29 mouse cellular contexts compared by ENCODE assay signal in the genomic region with DNA sequence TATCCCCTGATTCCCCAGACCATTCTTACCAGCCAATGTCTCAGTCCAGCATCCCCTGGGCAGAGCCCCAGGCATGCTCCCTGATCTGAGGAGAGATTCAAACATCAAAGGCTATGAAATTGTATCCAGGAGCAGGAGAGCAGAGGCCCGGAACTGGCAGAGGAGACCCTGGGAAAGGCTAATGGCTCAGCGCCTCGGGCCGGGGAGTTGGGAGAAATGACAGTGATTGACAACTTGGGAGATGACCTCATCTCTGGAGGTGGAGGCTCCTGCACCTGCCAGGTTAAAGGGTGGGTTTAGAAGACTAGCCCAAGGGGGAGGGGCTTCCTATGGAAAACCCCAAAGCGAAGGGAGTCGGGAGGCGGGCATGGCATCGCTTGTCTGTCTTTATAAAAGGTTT. TPM values are rescaled to one million over a fixed set of nuclear protein-coding genes. Genes with fewer than 3 reads are reported as not detected.
"Had no signal": no experiment of that assay in that cellular context is flagged by ENCODE, and none has a peak within 500 bp of the region (broad histone marks: within the 10 kb centered on the region; RNA-seq: fewer than 3 reads in every experiment).

No protein-coding gene starts in this region.

- H3K36me3 ChIP-seq: heart, embryonic 13.5 days; heart, embryonic 15.5 days; hindbrain, embryonic 12.5 days; limb, embryonic 13.5 days; limb, embryonic 15.5 days; liver, embryonic 12.5 days had no signal

- H3K9me3 ChIP-seq: heart, embryonic 13.5 days; heart, embryonic 15.5 days; hindbrain, embryonic 12.5 days; limb, embryonic 13.5 days; limb, embryonic 15.5 days; liver, embryonic 12.5 days had no signal

- DNase-seq: gastrocnemius, postnatal 14 days; gastrocnemius, postnatal 36 days; heart, adult 11 months; heart, adult 2 months; heart, postnatal 14 days; heart, postnatal 36 days; kidney, adult 11 months; kidney, postnatal 10 days; kidney, postnatal 36 days; layer of hippocampus, adult 9-11 months; layer of hippocampus, postnatal 36 days; left cerebral cortex, postnatal 4 days had no signal

- H3K27me3 ChIP-seq: heart, embryonic 13.5 days; hindbrain, embryonic 12.5 days; limb, embryonic 13.5 days; limb, embryonic 15.5 days; liver, embryonic 12.5 days had no signal

- H3K4me2 ChIP-seq: heart, embryonic 11.5 days; heart, embryonic 13.5 days; heart, embryonic 15.5 days; hindbrain, embryonic 12.5 days; hindbrain, embryonic 14.5 days; limb, embryonic 13.5 days; limb, embryonic 15.5 days; liver, embryonic 12.5 days had no signal

- H3K4me3 ChIP-seq: heart, adult 2 months; heart, embryonic 13.5 days; heart, embryonic 15.5 days; hindbrain, embryonic 12.5 days; limb, embryonic 13.5 days; limb, embryonic 15.5 days; liver, embryonic 12.5 days had no signal

- ATAC-seq: hindbrain, embryonic 16.5 days; intestine, embryonic 16.5 days; liver, embryonic 12.5 days had no signal

- H3K4me1 ChIP-seq: heart, embryonic 13.5 days; heart, embryonic 15.5 days; hindbrain, embryonic 12.5 days; liver, embryonic 12.5 days had no signal

- H3K27ac ChIP-seq: heart, adult 2 months; heart, embryonic 13.5 days; heart, embryonic 15.5 days; hindbrain, embryonic 12.5 days; hindbrain, embryonic 14.5 days; limb, embryonic 13.5 days; limb, embryonic 15.5 days; liver, embryonic 12.5 days; liver, embryonic 14.5 days had no signal

- H3K9ac ChIP-seq: heart, embryonic 13.5 days; heart, embryonic 15.5 days; hindbrain, embryonic 12.5 days; hindbrain, embryonic 14.5 days; limb, embryonic 13.5 days; limb, embryonic 15.5 days; liver, embryonic 12.5 days; liver, embryonic 14.5 days had no signal

RNA-seq across cellular contexts. Expression of gene Fzd10, which starts 45.1 kb away (rescaled TPM):
- polyA plus RNA-seq: liver, adult 2 months; liver, embryonic 16.5 days had no signal

RNA-seq across cellular contexts. Expression of gene Piwil1, which starts 56.6 kb away (rescaled TPM):
- polyA plus RNA-seq: heart, embryonic 11.5 days; heart, embryonic 13.5 days; heart, embryonic 15.5 days; heart, postnatal 0 days; intestine, embryonic 14.5 days; intestine, embryonic 16.5 days; large intestine, adult 2 months; limb, embryonic 11.5 days; limb, embryonic 13.5 days; limb, embryonic 15.5 days; liver, adult 2 months; liver, embryonic 12.5 days; liver, embryonic 14.5 days; liver, embryonic 16.5 days had no signal
